Mouse (Mus musculus) limb, embryonic 14.5 days (tissue): Measurements from ENCODE around the gene Cenpa. TPM values are rescaled to one million over a fixed set of nuclear protein-coding genes. Genes with fewer than 3 reads are reported as not detected.
"Not testable (repeated sequence)": the region's sequence is repeated elsewhere in the genome, so short reads cannot be mapped to it uniquely, and the experiment has no call there.

Source experiments
- ATAC-seq: fragments of 200-750 bp; cut with Nextera tagmentation; 2 replicates; pipeline ENCODE4 v1.8.0; 2017; ENCODE audit warnings: low read depth, moderate number of reproducible peaks, moderate TSS enrichment; ENCODE audit not compliant: low FRiP score
- DNase-seq: peaks from one replicate; pipeline ENCODE4 v3.0.0-alpha.2; 2015; ENCODE audit warnings: low spot score
- H3K27ac ChIP-seq: fragments of 300-500 bp; sonication (generic); replicated peaks from 2 replicates; pipeline ENCODE4 v1.5.1; 2014; ENCODE audit warnings: low read depth, mild to moderate bottlenecking, low read length, moderate library complexity, mixed read lengths
- H3K27me3 ChIP-seq: fragments of 300-500 bp; sonication (generic); 2 replicates; pipeline ENCODE4 v1.6.1; 2014; ENCODE audit warnings: low read length, mixed read lengths; ENCODE audit not compliant: control insufficient read depth, insufficient read depth
- H3K36me3 ChIP-seq: fragments of 300-500 bp; sonication (generic); 2 replicates; pipeline ENCODE4 v1.6.1; 2014; ENCODE audit warnings: mild to moderate bottlenecking, low read length, moderate library complexity, mixed read lengths; ENCODE audit not compliant: control insufficient read depth, insufficient read depth
- H3K4me1 ChIP-seq: fragments of 300-500 bp; sonication (generic); 2 replicates; pipeline ENCODE4 v1.6.1; 2014; ENCODE audit warnings: antibody characterized with exemption, low read length, mixed read lengths; ENCODE audit not compliant: control insufficient read depth, insufficient read depth
- H3K4me2 ChIP-seq: fragments of 300-500 bp; sonication (generic); replicated peaks from 2 replicates; pipeline ENCODE4 v1.6.1; 2014; ENCODE audit warnings: low read depth, mild to moderate bottlenecking, low read length, moderate library complexity; ENCODE audit not compliant: severe bottlenecking
- H3K4me3 ChIP-seq: fragments of 300-500 bp; sonication (generic); replicated peaks from 2 replicates; pipeline ENCODE4 v1.5.1; 2014; ENCODE audit warnings: low read length
- H3K9ac ChIP-seq: fragments of 300-500 bp; sonication (generic); 2 replicates; pipeline ENCODE4 v1.6.1; 2014; ENCODE audit warnings: mild to moderate bottlenecking, low read depth, low read length, moderate library complexity; ENCODE audit not compliant: severe bottlenecking
- H3K9me3 ChIP-seq: fragments of 300-500 bp; sonication (generic); 2 replicates; pipeline ENCODE4 v1.6.1; 2016; ENCODE audit warnings: low read length; ENCODE audit not compliant: control insufficient read depth
- POLR2A ChIP-seq: fragments of 200-500 bp; IDR thresholded peaks from 2 replicates; pipeline ENCODE4 v1.8.0; 2012; ENCODE audit warnings: inconsistent platforms, mild to moderate bottlenecking, moderate library complexity, borderline replicate concordance; ENCODE audit not compliant: insufficient read depth, insufficient read length; ENCODE audit errors: extremely low read depth
- WGBS: fragments of 180-500 bp; shearing (Covaris S2); extraction: QIAGEN DNeasy Blood & Tissue Kit; methylation state at CpG from one replicate; pipeline ENCODE4 v1.1.7; 2014; 5-methylcytosine and 5-hydroxymethylcytosine counted together
- polyA plus RNA-seq, 2 experiments: library from polyadenylated mRNA; depleted of rRNA in 1 of 2; stranded (reverse) in 1 of 2; unstranded in 1 of 2; fragments of >200 nt; fragmentation: Nextera tagmentation in 1 of 2; extraction: Ambion mirVana in 1 of 2; gene quantifications; 2 replicates each; pipeline versions ENCODE4 v1.2.1 to v1.2.3; 2012 to 2014

The Cenpa gene
- polyA plus RNA-seq, 2 experiments: 206 to 272 TPM

- DNase-seq (no peak), ATAC-seq (no peak)
- Histone ChIP-seq H3K36me3 (peaks cover 36% of the 10 kb centered on the region), H3K4me3 (peak overlapping the region; percentile 65), H3K27me3 (no peaks in the 10 kb centered on the region), H3K9ac (peak overlapping the region; percentile 71), H3K4me2 (peak overlapping the region; percentile 63), H3K9me3 (no peaks in the 10 kb centered on the region), H3K4me1 (peaks cover 10% of the 10 kb centered on the region; the same call in 1 of the 2 replicates), H3K27ac (no peak overlapping the region)
- 8% methylated on average over 3 of the region's 3 CpGs for WGBS
- no peak for TF ChIP-seq POLR2A
Measured at GRCm38 (mm10) chr5:30667686-30668085, 1.1 kb downstream of the Cenpa start.

DNA sequence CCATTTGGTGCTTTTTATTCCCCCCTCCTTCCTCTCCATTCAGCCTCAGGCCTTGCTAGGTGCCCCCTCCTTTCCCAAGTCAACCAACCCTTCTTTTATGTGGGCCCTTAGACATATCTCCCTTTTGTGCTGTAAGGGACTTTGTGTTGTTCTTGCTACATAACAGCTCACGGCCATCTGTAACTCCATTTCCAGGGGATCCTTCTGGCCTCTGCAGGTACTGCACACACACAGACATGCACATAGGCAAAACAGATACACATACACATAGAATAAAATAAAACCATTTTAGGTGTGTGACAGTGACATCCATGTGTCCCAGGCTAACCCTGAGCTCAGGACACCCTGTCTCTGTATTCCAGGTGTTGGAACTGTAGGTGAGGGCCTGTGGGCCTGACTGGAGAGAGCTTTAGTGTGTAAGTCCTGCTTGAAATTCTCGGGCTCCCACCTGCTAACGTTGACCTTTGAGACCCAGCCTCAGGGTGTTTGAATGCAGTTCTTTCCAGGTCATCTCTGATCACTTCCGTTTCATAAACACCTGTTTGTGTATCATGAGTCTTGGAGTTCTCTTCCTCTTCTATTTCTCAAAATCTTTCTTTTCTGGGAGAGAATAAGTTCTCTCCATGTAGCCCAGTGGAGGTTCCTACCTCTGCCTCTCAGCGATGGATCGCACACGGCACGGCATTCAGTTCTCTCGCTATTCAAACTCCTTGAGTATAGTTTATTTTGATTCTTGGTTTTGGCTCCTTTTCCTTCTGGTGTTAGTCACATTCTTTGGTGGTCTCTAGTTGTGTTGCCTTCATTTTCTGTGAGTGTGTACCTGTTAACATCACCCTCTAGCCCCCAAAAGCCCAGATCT is 2.3 kb downstream of the Cenpa start:
- H3K9ac ChIP-seq: no peak overlapping the region
- H3K27ac ChIP-seq: no peak overlapping the region
- 92% methylated on average over 9 of the region's 9 CpGs for WGBS
- no peak for TF ChIP-seq POLR2A
- no peaks in the 10 kb centered on the region for H3K27me3 ChIP-seq
- peaks cover 48% of the 10 kb centered on the region for H3K36me3 ChIP-seq
- no peak for ATAC-seq
- no peak for DNase-seq
- H3K4me2 ChIP-seq: no peak overlapping the region
- peaks cover 10% of the 10 kb centered on the region; the same call in 1 of the 2 replicates for H3K4me1 ChIP-seq
- H3K4me3 ChIP-seq: no peak overlapping the region
- no peaks in the 10 kb centered on the region for H3K9me3 ChIP-seq

GRCm38 (mm10) chr5:30669496-30669830 is 2.9 kb downstream of the Cenpa start:
- WGBS: 95% methylated on average over 3 of the region's 3 CpGs
- peaks cover 10% of the 10 kb centered on the region; the same call in 1 of the 2 replicates for H3K4me1 ChIP-seq
- H3K9me3 ChIP-seq: no peaks in the 10 kb centered on the region
- DNase-seq (no peak), ATAC-seq (no peak)
- TF ChIP-seq POLR2A: no peak
- H3K9ac ChIP-seq: no peak overlapping the region
- no peak overlapping the region for H3K4me2 ChIP-seq
- H3K36me3 ChIP-seq: peaks cover 54% of the 10 kb centered on the region
- H3K27ac ChIP-seq: no peak overlapping the region
- H3K4me3 ChIP-seq: no peak overlapping the region
- H3K27me3 ChIP-seq: no peaks in the 10 kb centered on the region

GRCm38 (mm10) chr5:30670091-30670490 is 3.5 kb downstream of the Cenpa start:
- no peak overlapping the region for H3K27ac ChIP-seq
- WGBS: 90% methylated on average over 7 of the region's 7 CpGs
- H3K4me3 ChIP-seq: no peak overlapping the region
- DNase-seq (no peak), ATAC-seq (no peak)
- peaks cover 57% of the 10 kb centered on the region for H3K36me3 ChIP-seq
- H3K4me2 ChIP-seq: no peak overlapping the region
- TF ChIP-seq POLR2A: no peak
- no peaks in the 10 kb centered on the region for H3K27me3 ChIP-seq
- peaks cover 10% of the 10 kb centered on the region; the same call in 1 of the 2 replicates for H3K4me1 ChIP-seq
- H3K9me3 ChIP-seq: no peaks in the 10 kb centered on the region
- H3K9ac ChIP-seq: no peak overlapping the region

- H3K4me2 ChIP-seq: no peak overlapping the region
- no peaks in the 10 kb centered on the region for H3K9me3 ChIP-seq
- no peaks in the 10 kb centered on the region for H3K4me1 ChIP-seq
- H3K4me3 ChIP-seq: no peak overlapping the region
- DNase-seq (no peak), ATAC-seq (no peak)
- H3K27me3 ChIP-seq: no peaks in the 10 kb centered on the region
- no peak for TF ChIP-seq POLR2A
- H3K27ac ChIP-seq: no peak overlapping the region
- peaks cover 69% of the 10 kb centered on the region for H3K36me3 ChIP-seq
- no peak overlapping the region for H3K9ac ChIP-seq
- 85% methylated on average over 7 of the region's 7 CpGs for WGBS
Measured at GRCm38 (mm10) chr5:30674001-30674400, 7.4 kb downstream of the Cenpa start.

DNA sequence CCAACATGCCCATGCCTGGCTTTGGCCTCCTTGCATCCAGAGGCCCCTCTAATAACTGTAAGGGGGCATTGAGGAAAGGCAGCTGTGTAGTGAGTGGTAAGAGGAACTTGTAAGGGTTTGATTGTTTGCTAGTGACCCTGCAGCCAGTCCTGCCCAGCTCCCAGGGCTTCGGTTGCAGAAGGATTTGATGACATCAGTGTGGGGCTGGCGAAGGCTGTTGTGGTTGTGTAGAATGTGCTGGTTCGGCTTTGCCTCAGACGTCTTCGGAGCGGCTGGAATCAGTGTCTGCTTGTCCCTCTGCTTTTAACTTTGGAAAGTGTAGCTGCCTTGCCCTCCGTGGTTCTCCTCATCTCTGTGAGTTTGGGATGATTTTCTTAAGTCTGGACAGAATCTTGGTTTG is 10.2 kb downstream of the Cenpa start:
- H3K4me3 ChIP-seq: no peak overlapping the region
- TF ChIP-seq POLR2A: no peak
- H3K27ac ChIP-seq: no peak overlapping the region
- DNase-seq (no peak), ATAC-seq (no peak)
- 75% methylated on average over 7 of the region's 7 CpGs for WGBS
- H3K4me1 ChIP-seq: no peaks in the 10 kb centered on the region
- H3K27me3 ChIP-seq: no peaks in the 10 kb centered on the region
- H3K9ac ChIP-seq: no peak overlapping the region
- H3K36me3 ChIP-seq: peaks cover 46% of the 10 kb centered on the region
- H3K9me3 ChIP-seq: no peaks in the 10 kb centered on the region
- H3K4me2 ChIP-seq: no peak overlapping the region

GRCm38 (mm10) chr5:30678069-30678468 is 11.5 kb downstream of the Cenpa start:
- H3K27me3 ChIP-seq, H3K9me3 ChIP-seq, H3K4me2 ChIP-seq, H3K9ac ChIP-seq, ATAC-seq, DNase-seq, H3K4me1 ChIP-seq, H3K4me3 ChIP-seq, H3K27ac ChIP-seq: not testable (repeated sequence)
- 95% methylated on average over 3 of the region's 3 CpGs for WGBS
- peaks cover 34% of the 10 kb centered on the region for H3K36me3 ChIP-seq
